Mouse (Mus musculus): Measurements from ENCODE around the gene Cend1.

DNA sequence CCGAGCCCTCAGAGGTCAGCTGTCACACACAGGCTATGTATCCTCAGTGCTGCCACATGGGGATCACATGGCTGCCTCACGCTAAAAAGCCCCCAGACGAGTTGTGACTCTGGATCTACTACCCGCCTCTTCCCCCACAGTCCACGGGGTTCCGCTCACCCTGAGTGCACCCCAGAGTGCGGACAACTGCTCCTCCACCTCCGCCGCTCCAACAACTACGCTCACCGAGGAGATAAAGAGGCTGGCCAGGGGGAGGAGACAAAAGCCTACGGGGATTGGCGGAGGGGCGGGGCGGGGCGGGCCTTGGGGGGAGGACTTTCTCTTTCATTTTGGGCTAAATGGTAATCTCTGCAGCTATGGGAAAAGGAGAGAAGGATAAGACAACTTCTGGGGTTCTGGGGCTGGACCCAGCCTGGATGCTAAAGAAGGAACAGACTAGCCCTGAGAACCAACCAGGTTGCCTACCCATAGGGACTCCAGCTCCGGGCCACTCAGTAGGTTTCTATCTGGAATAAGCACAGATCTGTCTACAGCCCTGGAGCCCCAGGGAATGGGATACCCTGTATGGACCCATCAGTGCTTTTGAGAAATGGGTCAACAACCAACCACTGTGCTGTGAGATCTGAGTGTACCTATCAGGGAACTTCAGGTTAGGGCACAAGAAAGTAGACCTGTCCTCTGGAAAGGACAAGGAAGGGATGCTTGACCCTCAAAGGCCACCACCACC lies 6.0 kb upstream of the Cend1 start:
- TF ChIP-seq CTCF (IDR thresholded peaks at IDR 0.05) (no peak), EP300 (IDR thresholded peaks at IDR 0.05) (no peak)
